Mouse (Mus musculus) embryonic facial prominence, embryonic 14.5 days (tissue): ENCODE measurements around the gene Tmem135. TPM values are rescaled to one million over a fixed set of nuclear protein-coding genes. Genes with fewer than 3 reads are reported as not detected.

ENCODE experiments used
- ATAC-seq: fragments of 200-750 bp; cut with Nextera tagmentation; 2 replicates; pipeline ENCODE4 v1.8.0; 2017; ENCODE audit warnings: low read depth, moderate number of reproducible peaks, moderate TSS enrichment
- DNase-seq: peaks from one replicate; pipeline ENCODE4 v3.0.0-alpha.2; 2015; ENCODE audit warnings: low spot score
- H3K27ac ChIP-seq: fragments of 300-500 bp; sonication (generic); replicated peaks from 2 replicates; pipeline ENCODE4 v1.5.1; 2014; ENCODE audit warnings: low read depth, mild to moderate bottlenecking, low read length, moderate library complexity
- H3K27me3 ChIP-seq: fragments of 300-500 bp; sonication (generic); replicated peaks from 2 replicates; pipeline ENCODE4 v1.6.1; 2014; ENCODE audit warnings: low read length; ENCODE audit not compliant: control insufficient read depth, insufficient read depth
- H3K36me3 ChIP-seq: fragments of 300-500 bp; sonication (generic); 2 replicates; pipeline ENCODE4 v1.6.1; 2014; ENCODE audit warnings: low read length, mixed read lengths; ENCODE audit not compliant: control insufficient read depth, insufficient read depth
- H3K4me1 ChIP-seq: fragments of 300-500 bp; sonication (generic); 2 replicates; pipeline ENCODE4 v1.6.1; 2014; ENCODE audit warnings: antibody characterized with exemption, low read length; ENCODE audit not compliant: control insufficient read depth, insufficient read depth
- H3K4me2 ChIP-seq: fragments of 300-500 bp; sonication (generic); 2 replicates; pipeline ENCODE4 v1.6.1; 2014; ENCODE audit warnings: low read depth, mild to moderate bottlenecking, low read length, moderate library complexity, mixed read lengths
- H3K4me3 ChIP-seq: fragments of 300-500 bp; sonication (generic); 2 replicates; pipeline ENCODE4 v1.5.1; 2014; ENCODE audit warnings: low read depth, mild to moderate bottlenecking, low read length
- H3K9ac ChIP-seq: fragments of 300-500 bp; sonication (generic); 2 replicates; pipeline ENCODE4 v1.6.1; 2014; ENCODE audit warnings: low read depth, mild to moderate bottlenecking, low read length, moderate library complexity, mixed read lengths
- H3K9me3 ChIP-seq: fragments of 300-500 bp; sonication (generic); 2 replicates; pipeline ENCODE4 v1.6.1; 2016; ENCODE audit warnings: low read length; ENCODE audit not compliant: control insufficient read depth
- WGBS: fragments of 180-500 bp; shearing (Covaris S2); extraction: QIAGEN DNeasy Blood & Tissue Kit; methylation state at CpG from one replicate; pipeline ENCODE4 v1.1.7; 2014; 5-methylcytosine and 5-hydroxymethylcytosine counted together
- polyA plus RNA-seq: library from polyadenylated mRNA; unstranded; fragments of >200 nt; fragmentation: Nextera tagmentation; extraction: Ambion mirVana; gene quantifications from 2 replicates; pipeline ENCODE4 v1.2.1, GENCODE M21; 2014

Tmem135 gene
- polyA plus RNA-seq, 1 experiment from 2014 or later: 18.8 TPM

DNA sequence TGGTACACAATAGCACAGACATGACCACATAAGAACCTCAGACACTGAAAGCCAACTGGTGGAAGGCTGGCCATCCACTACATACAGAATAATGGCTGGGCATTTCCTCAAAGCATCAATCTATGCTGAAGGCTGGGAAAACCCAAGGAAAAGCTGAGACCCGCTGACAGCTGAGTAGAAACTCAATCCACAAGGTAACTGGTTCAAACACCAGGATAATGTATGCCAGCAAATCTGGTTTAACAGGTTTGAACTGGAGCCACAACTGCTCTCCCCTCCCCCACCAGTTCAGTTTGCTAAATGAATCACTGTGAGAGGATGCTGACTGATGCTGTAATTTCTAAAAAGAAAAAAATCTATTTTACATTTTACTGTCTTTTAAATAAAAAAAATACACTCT is 222.7 kb downstream of the Tmem135 start:
- ATAC-seq (peak; percentile 56; the same call in 1 of the 2 replicates), DNase-seq (peak; percentile 81)
- H3K4me3 ChIP-seq: no peak overlapping the region
- no peak overlapping the region for H3K4me2 ChIP-seq
- H3K9me3 ChIP-seq: no peaks in the 10 kb centered on the region
- no peaks in the 10 kb centered on the region for H3K27me3 ChIP-seq
- 49% methylated on average over 1 of the region's 1 CpGs for WGBS
- no peak overlapping the region for H3K9ac ChIP-seq
- peaks cover 8% of the 10 kb centered on the region; the same call in 1 of the 2 replicates for H3K4me1 ChIP-seq
- no peaks in the 10 kb centered on the region for H3K36me3 ChIP-seq
- no peak overlapping the region for H3K27ac ChIP-seq

DNA sequence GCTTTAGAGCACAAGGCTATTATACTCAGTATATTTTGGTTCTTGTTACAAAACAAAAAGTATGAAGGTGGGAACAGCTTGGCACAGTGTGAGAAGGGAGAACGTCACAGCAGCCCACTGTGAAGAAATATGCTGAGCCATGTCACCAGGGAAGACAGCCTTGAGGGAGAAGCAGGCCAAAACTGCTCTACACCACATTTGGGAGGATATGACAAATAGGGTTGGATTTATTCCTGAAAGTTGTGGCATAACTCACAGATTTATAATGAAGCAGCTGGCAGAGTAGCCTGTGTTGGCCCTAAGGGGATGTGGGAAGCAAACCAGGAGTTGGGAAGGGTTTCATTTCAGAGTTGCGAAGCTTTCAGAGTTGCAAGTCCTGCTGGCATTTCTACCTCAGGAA is 225.4 kb downstream of the Tmem135 start:
- Histone ChIP-seq H3K27ac (no peak overlapping the region), H3K4me3 (no peak overlapping the region), H3K36me3 (no peaks in the 10 kb centered on the region), H3K9ac (no peak overlapping the region), H3K4me1 (peaks cover 8% of the 10 kb centered on the region; the same call in 1 of the 2 replicates), H3K27me3 (no peaks in the 10 kb centered on the region), H3K4me2 (no peak overlapping the region), H3K9me3 (no peaks in the 10 kb centered on the region)
- DNase-seq (peak; percentile 64), ATAC-seq (no peak)
- WGBS: 39% methylated on average over 2 of the region's 2 CpGs

- DNase-seq (no peak), ATAC-seq (no peak)
- no peak overlapping the region for H3K4me2 ChIP-seq
- no peaks in the 10 kb centered on the region for H3K9me3 ChIP-seq
- no peak overlapping the region for H3K27ac ChIP-seq
- no peak overlapping the region for H3K9ac ChIP-seq
- no peaks in the 10 kb centered on the region for H3K36me3 ChIP-seq
- H3K4me1 ChIP-seq: peaks cover 8% of the 10 kb centered on the region; the same call in 1 of the 2 replicates
- no peak overlapping the region for H3K4me3 ChIP-seq
- H3K27me3 ChIP-seq: no peaks in the 10 kb centered on the region
Measured at GRCm38 (mm10) chr7:89177926-89178325, 226.1 kb downstream of the Tmem135 start.

DNA sequence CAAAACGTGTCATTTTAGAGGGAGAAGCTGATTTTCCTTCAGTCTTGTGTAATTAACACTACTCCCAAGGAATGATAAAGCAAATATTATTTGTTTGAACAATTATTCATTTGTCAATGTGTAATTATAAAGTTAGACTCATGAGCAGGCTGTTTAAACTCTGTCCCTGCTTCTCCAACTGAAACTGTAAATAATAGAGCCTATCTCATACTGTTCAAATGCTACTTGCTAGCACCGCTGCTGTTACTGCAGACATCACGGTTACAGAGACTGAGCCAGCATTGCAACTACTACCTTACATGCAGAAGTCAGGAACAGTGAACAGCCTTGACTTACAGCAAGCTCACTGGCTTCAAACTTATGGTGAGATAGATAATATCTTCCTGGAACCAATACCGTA is 229.6 kb downstream of the Tmem135 start:
- ATAC-seq: no peak
- Histone ChIP-seq H3K4me2 (no peak overlapping the region), H3K27ac (no peak overlapping the region), H3K27me3 (no peaks in the 10 kb centered on the region), H3K36me3 (no peaks in the 10 kb centered on the region), H3K9ac (no peak overlapping the region), H3K4me1 (peaks cover 18% of the 10 kb centered on the region), H3K9me3 (no peaks in the 10 kb centered on the region), H3K4me3 (no peak overlapping the region)
- 94% methylated on average over 4 of the region's 4 CpGs for WGBS
- no peak for DNase-seq

DNA sequence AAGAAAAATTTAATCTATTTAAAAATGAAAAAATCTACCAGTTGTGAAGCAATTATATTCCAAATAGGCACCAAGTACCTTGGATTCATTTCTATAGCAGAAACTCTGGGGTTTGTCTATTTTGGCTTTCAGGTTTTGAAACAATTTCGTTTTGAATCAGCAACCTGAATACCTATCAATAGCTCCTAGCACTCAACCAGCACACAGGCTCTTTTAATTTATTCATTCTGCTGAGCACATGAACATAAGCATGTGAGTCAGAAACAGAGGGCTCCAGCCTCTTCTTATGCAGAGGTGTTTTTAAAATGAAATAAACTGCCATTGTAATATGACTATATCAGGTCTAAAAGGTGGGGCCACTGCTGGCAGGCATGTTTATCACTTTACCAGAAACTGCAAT is 231.0 kb downstream of the Tmem135 start:
- no peaks in the 10 kb centered on the region for H3K36me3 ChIP-seq
- no peak overlapping the region for H3K9ac ChIP-seq
- no peak overlapping the region for H3K4me2 ChIP-seq
- no peaks in the 10 kb centered on the region for H3K27me3 ChIP-seq
- no peak overlapping the region for H3K4me3 ChIP-seq
- DNase-seq (no peak), ATAC-seq (no peak)
- no peak overlapping the region for H3K27ac ChIP-seq
- peaks cover 15% of the 10 kb centered on the region; the same call in 1 of the 2 replicates for H3K4me1 ChIP-seq
- no peaks in the 10 kb centered on the region for H3K9me3 ChIP-seq
- 56% methylated on average over 1 of the region's 1 CpGs for WGBS

- Histone ChIP-seq H3K9ac (no peak overlapping the region), H3K9me3 (no peaks in the 10 kb centered on the region), H3K4me3 (no peak overlapping the region), H3K27me3 (no peaks in the 10 kb centered on the region), H3K4me1 (peaks cover 15% of the 10 kb centered on the region; the same call in 1 of the 2 replicates), H3K36me3 (no peaks in the 10 kb centered on the region), H3K4me2 (no peak overlapping the region), H3K27ac (no peak overlapping the region)
- DNase-seq (peak; percentile 49), ATAC-seq (no peak)
- WGBS: 63% methylated on average over 4 of the region's 4 CpGs
Measured at GRCm38 (mm10) chr7:89171790-89172467, 232.1 kb downstream of the Tmem135 start.

- H3K4me3 ChIP-seq: no peak overlapping the region
- H3K4me2 ChIP-seq: no peak overlapping the region
- no peaks in the 10 kb centered on the region for H3K27me3 ChIP-seq
- H3K9ac ChIP-seq: no peak overlapping the region
- WGBS: 23% methylated on average over 2 of the region's 2 CpGs
- no peak overlapping the region for H3K27ac ChIP-seq
- ATAC-seq (no peak), DNase-seq (peak; percentile 86)
- peaks cover 15% of the 10 kb centered on the region; the same call in 1 of the 2 replicates for H3K4me1 ChIP-seq
- H3K36me3 ChIP-seq: no peaks in the 10 kb centered on the region
- H3K9me3 ChIP-seq: no peaks in the 10 kb centered on the region
Measured at GRCm38 (mm10) chr7:89168606-89169005, 235.4 kb downstream of the Tmem135 start.

DNA sequence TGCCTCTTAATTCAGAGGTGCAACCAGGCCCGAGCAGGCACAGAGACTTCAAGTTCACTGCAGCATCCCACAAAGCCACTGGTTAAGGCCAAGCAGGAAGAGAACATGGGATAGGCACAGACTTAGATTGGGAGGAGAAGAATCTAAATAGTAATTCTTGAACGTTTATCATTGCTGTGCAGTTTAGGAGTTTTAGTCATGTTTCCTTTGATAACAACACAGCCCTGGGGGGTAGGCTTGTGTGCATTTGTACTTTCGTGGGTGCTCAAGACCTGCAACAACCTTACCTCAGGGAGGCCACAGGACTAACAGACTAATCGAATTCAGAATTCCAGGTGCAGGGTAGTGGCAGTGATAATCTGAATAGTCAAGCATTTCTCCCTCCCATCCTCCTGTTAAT is 238.5 kb downstream of the Tmem135 start:
- no peak overlapping the region for H3K27ac ChIP-seq
- no peaks in the 10 kb centered on the region for H3K9me3 ChIP-seq
- WGBS: 76% methylated on average over 4 of the region's 4 CpGs
- no peak overlapping the region for H3K4me3 ChIP-seq
- H3K4me2 ChIP-seq: no peak overlapping the region
- ATAC-seq (no peak), DNase-seq (no peak)
- H3K36me3 ChIP-seq: no peaks in the 10 kb centered on the region
- H3K27me3 ChIP-seq: no peaks in the 10 kb centered on the region
- H3K9ac ChIP-seq: no peak overlapping the region
- H3K4me1 ChIP-seq: 0 out of 2 replicates have a peak, but pooled peaks cover 4% of the 10 kb centered on the region
